Mouse (Mus musculus) heart, embryonic 10.5 days (tissue): ENCODE results near the gene Fhad1. TPM values are rescaled to one million over a fixed set of nuclear protein-coding genes. Genes with fewer than 3 reads are reported as not detected.
A peak's percentile ranks its signal among the peaks of the same experiment; 100 is the strongest.
"Not testable (repeated sequence)": the region's sequence is repeated elsewhere in the genome, so short reads cannot be mapped to it uniquely, and the experiment has no call there.

ENCODE experiments used
- DNase-seq: peaks from one replicate; pipeline ENCODE4 v3.0.0-alpha.2; 2017; ENCODE audit warnings: low spot score
- H3K27ac ChIP-seq: fragments of 300-500 bp; sonication (generic); 2 replicates; pipeline ENCODE4 v1.5.1; 2016; ENCODE audit warnings: mild to moderate bottlenecking
- H3K27me3 ChIP-seq: fragments of 300-500 bp; sonication (generic); 2 replicates; pipeline ENCODE4 v1.6.1; 2016; ENCODE audit warnings: mild to moderate bottlenecking; ENCODE audit not compliant: poor library complexity, insufficient read depth, severe bottlenecking
- H3K36me3 ChIP-seq: fragments of 300-500 bp; sonication (generic); 2 replicates; pipeline ENCODE4 v1.6.1; 2016; ENCODE audit warnings: mild to moderate bottlenecking, moderate library complexity
- H3K4me1 ChIP-seq: fragments of 300-500 bp; sonication (generic); 2 replicates; pipeline ENCODE4 v1.6.1; 2016; ENCODE audit warnings: mild to moderate bottlenecking
- H3K4me3 ChIP-seq: fragments of 300-500 bp; sonication (generic); 2 replicates; pipeline ENCODE4 v1.5.1; 2016; ENCODE audit warnings: mild to moderate bottlenecking, moderate library complexity
- H3K9me3 ChIP-seq: fragments of 300-500 bp; sonication (generic); 2 replicates; pipeline ENCODE4 v1.6.1; 2016; ENCODE audit warnings: mild to moderate bottlenecking, moderate library complexity
- WGBS: fragments of 180-500 bp; shearing (Covaris S2); methylation state at CpG from one replicate; pipeline ENCODE4 v1.1.7; 2016; 5-methylcytosine and 5-hydroxymethylcytosine counted together
- polyA plus RNA-seq: library from polyadenylated mRNA; unstranded; fragments of >200 nt; fragmentation: Nextera tagmentation; extraction: Ambion mirVana; gene quantifications from 2 replicates; pipeline ENCODE4 v1.2.1, GENCODE M21; 2016

Fhad1 gene
- polyA plus RNA-seq, 1 experiment from 2014 or later: 3.4 TPM

GRCm38 (mm10) chr4:142053261-142053660, 38.4 kb upstream of the Fhad1 start:
- Histone ChIP-seq H3K4me1 (peaks cover 63% of the 10 kb centered on the region), H3K27me3 (no peaks in the 10 kb centered on the region), H3K36me3 (no peaks in the 10 kb centered on the region), H3K27ac (peak overlapping the region; percentile 83), H3K4me3 (no peak overlapping the region), H3K9me3 (no peaks in the 10 kb centered on the region)
- 52% methylated on average over 4 of the region's 4 CpGs for WGBS
- no peak for DNase-seq

GRCm38 (mm10) chr4:142052391-142053132, 37.7 kb upstream of the Fhad1 start:
- Histone ChIP-seq H3K27me3 (no peaks in the 10 kb centered on the region), H3K4me1 (peaks cover 64% of the 10 kb centered on the region), H3K4me3 (no peak overlapping the region), H3K27ac (peak overlapping the region; percentile 83), H3K36me3 (no peaks in the 10 kb centered on the region), H3K9me3 (no peaks in the 10 kb centered on the region)
- no peak for DNase-seq
- WGBS: 37% methylated on average over 22 of the region's 22 CpGs

GRCm38 (mm10) chr4:142051883-142052282, 37.0 kb upstream of the Fhad1 start:
- 83% methylated on average over 6 of the region's 6 CpGs for WGBS
- DNase-seq: not testable (repeated sequence)

GRCm38 (mm10) chr4:142049963-142050362, 35.1 kb upstream of the Fhad1 start:
- H3K36me3 ChIP-seq: no peaks in the 10 kb centered on the region
- DNase-seq: no peak
- H3K27me3 ChIP-seq: no peaks in the 10 kb centered on the region
- H3K9me3 ChIP-seq: no peaks in the 10 kb centered on the region
- H3K27ac ChIP-seq: no peak overlapping the region
- WGBS: 92% methylated on average over 5 of the region's 5 CpGs
- no peak overlapping the region for H3K4me3 ChIP-seq
- H3K4me1 ChIP-seq: peaks cover 64% of the 10 kb centered on the region

More at GRCm38 (mm10) chr4:142051883-142052282, 37.0 kb upstream of the Fhad1 start:
- peaks cover 62% of the 10 kb centered on the region for H3K4me1 ChIP-seq
- H3K4me3 ChIP-seq, H3K27me3 ChIP-seq, H3K36me3 ChIP-seq, H3K9me3 ChIP-seq: not testable (repeated sequence)
- 0 out of 2 replicates have a peak overlapping the region, but pooled peaks have one; percentile 83 for H3K27ac ChIP-seq

- Histone ChIP-seq H3K4me3 (no peak overlapping the region), H3K9me3 (no peaks in the 10 kb centered on the region), H3K27me3 (no peaks in the 10 kb centered on the region), H3K4me1 (peaks cover 63% of the 10 kb centered on the region), H3K36me3 (no peaks in the 10 kb centered on the region), H3K27ac (no peak overlapping the region; the same call in 1 of the 2 replicates)
- WGBS: 42% methylated on average over 8 of the region's 8 CpGs
- no peak for DNase-seq
Measured at GRCm38 (mm10) chr4:142048391-142048790, 33.5 kb upstream of the Fhad1 start.

GRCm38 (mm10) chr4:142047005-142047404, 32.1 kb upstream of the Fhad1 start:
- H3K27ac ChIP-seq: no peak overlapping the region
- H3K4me3 ChIP-seq: no peak overlapping the region
- no peaks in the 10 kb centered on the region for H3K27me3 ChIP-seq
- DNase-seq: no peak
- WGBS: 89% methylated on average over 5 of the region's 5 CpGs
- peaks cover 61% of the 10 kb centered on the region for H3K4me1 ChIP-seq
- H3K9me3 ChIP-seq: no peaks in the 10 kb centered on the region
- no peaks in the 10 kb centered on the region for H3K36me3 ChIP-seq

GRCm38 (mm10) chr4:142046496-142046895, 31.6 kb upstream of the Fhad1 start:
- Histone ChIP-seq H3K27ac (no peak overlapping the region), H3K9me3 (no peaks in the 10 kb centered on the region), H3K4me3 (no peak overlapping the region), H3K36me3 (no peaks in the 10 kb centered on the region), H3K4me1 (peaks cover 64% of the 10 kb centered on the region), H3K27me3 (no peaks in the 10 kb centered on the region)
- 81% methylated on average over 7 of the region's 7 CpGs for WGBS
- no peak for DNase-seq

- 70% methylated on average over 14 of the region's 14 CpGs for WGBS
- Histone ChIP-seq H3K4me1 (peaks cover 69% of the 10 kb centered on the region), H3K27ac (no peak overlapping the region)
Measured at GRCm38 (mm10) chr4:142045595-142046163, 30.8 kb upstream of the Fhad1 start.

GRCm38 (mm10) chr4:142044452-142044851, 29.6 kb upstream of the Fhad1 start:
- no peaks in the 10 kb centered on the region for H3K27me3 ChIP-seq
- no peaks in the 10 kb centered on the region for H3K9me3 ChIP-seq
- H3K4me3 ChIP-seq: no peak overlapping the region
- DNase-seq: no peak
- H3K27ac ChIP-seq: peak overlapping the region; percentile 74
- H3K4me1 ChIP-seq: peaks cover 76% of the 10 kb centered on the region
- WGBS: 43% methylated on average over 12 of the region's 12 CpGs
- no peaks in the 10 kb centered on the region for H3K36me3 ChIP-seq

More at GRCm38 (mm10) chr4:142045595-142046163, 30.8 kb upstream of the Fhad1 start:
- H3K9me3 ChIP-seq: no peaks in the 10 kb centered on the region
- no peaks in the 10 kb centered on the region for H3K36me3 ChIP-seq
- DNase-seq: no peak
- H3K4me3 ChIP-seq: no peak overlapping the region
- H3K27me3 ChIP-seq: no peaks in the 10 kb centered on the region

GRCm38 (mm10) chr4:142039662-142040353, 24.9 kb upstream of the Fhad1 start:
- DNase-seq: no peak
- no peaks in the 10 kb centered on the region for H3K9me3 ChIP-seq
- H3K36me3 ChIP-seq: peaks cover 12% of the 10 kb centered on the region; the same call in 1 of the 2 replicates
- no peak overlapping the region for H3K4me3 ChIP-seq
- H3K27me3 ChIP-seq: no peaks in the 10 kb centered on the region
- peaks cover 60% of the 10 kb centered on the region for H3K4me1 ChIP-seq
- peak overlapping the region; percentile 84 for H3K27ac ChIP-seq
- WGBS: 45% methylated on average over 9 of the region's 9 CpGs

- Histone ChIP-seq H3K27ac (peak overlapping the region; percentile 84; the same call in 1 of the 2 replicates), H3K9me3 (no peaks in the 10 kb centered on the region), H3K4me3 (no peak overlapping the region), H3K27me3 (no peaks in the 10 kb centered on the region), H3K36me3 (peaks cover 17% of the 10 kb centered on the region), H3K4me1 (peaks cover 43% of the 10 kb centered on the region)
- 44% methylated on average over 4 of the region's 4 CpGs for WGBS
- no peak for DNase-seq
Measured at GRCm38 (mm10) chr4:142037897-142038296, 23.0 kb upstream of the Fhad1 start.

- no peaks in the 10 kb centered on the region for H3K9me3 ChIP-seq
- H3K27ac ChIP-seq: no peak overlapping the region
- no peak for DNase-seq
- H3K4me3 ChIP-seq: no peak overlapping the region
- H3K4me1 ChIP-seq: peaks cover 7% of the 10 kb centered on the region
- H3K36me3 ChIP-seq: peaks cover 24% of the 10 kb centered on the region
- H3K27me3 ChIP-seq: no peaks in the 10 kb centered on the region
- 17% methylated on average over 13 of the region's 13 CpGs for WGBS
Measured at GRCm38 (mm10) chr4:142028533-142028932, 13.7 kb upstream of the Fhad1 start.

- WGBS: 57% methylated on average over 2 of the region's 2 CpGs
Measured at GRCm38 (mm10) chr4:142026965-142027364, 12.1 kb upstream of the Fhad1 start.

More at GRCm38 (mm10) chr4:142026965-142027364, 12.1 kb upstream of the Fhad1 start:
- no peak for DNase-seq
- peaks cover 7% of the 10 kb centered on the region for H3K4me1 ChIP-seq
- no peak overlapping the region for H3K27ac ChIP-seq
- H3K4me3 ChIP-seq: no peak overlapping the region
- peaks cover 13% of the 10 kb centered on the region for H3K36me3 ChIP-seq
- no peaks in the 10 kb centered on the region for H3K9me3 ChIP-seq
- no peaks in the 10 kb centered on the region for H3K27me3 ChIP-seq
